ENCODE assay signal across 8 mouse cellular contexts in the genomic region with DNA sequence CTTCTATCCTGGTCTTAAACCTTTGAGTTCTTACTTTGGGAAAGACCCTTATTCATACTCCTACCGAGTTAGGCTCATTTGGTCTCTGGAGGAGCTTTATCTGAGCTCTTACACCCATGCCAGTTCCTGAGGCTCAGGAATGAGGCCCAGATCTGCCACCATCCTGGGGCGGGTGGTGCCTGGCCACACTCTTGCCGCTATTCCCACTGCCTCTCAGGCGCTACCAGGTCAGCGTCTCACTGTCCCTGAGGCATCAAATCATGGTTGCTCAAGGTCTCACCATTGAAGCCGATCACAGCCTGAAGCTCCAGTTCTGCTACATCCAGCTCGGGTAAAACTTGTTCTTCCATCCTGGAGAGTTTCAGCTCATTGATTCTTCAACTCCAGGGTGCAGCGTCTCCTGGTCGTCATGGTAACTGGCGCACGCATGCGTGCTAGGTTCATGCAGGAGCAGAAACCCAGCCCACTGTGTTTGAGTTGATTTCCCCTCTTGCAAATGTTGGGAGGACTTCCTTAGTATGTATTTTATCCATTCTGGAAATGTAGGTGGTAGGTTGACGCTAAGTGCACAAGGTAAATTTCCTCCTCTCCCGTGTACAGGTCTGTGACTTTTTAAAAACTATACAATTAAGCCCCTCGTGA. TPM values are rescaled to one million over a fixed set of nuclear protein-coding genes. Genes with fewer than 3 reads are reported as not detected.
DNase-seq lines count a peak whose midpoint lies in the region; ATAC-seq lines count a peak whose summit lies in the region.

A gene (minus strand): TSS at position 410 of the 642 bp plus-strand sequence.

- peak; percentile 49 for ATAC-seq in megakaryocyte, adult 5-6 weeks (ENCODE audit: poor library complexity, severe bottlenecking)

- DNase-seq in adrenal gland, adult (ENCODE audit: inconsistent age in 2 of 2, low spot score in 1 of 2), result peak; percentile 88 to 95
- peak; percentile 95 for DNase-seq in embryo, embryonic 10 days (ENCODE audit: low spot score)
- peak; percentile 83 for DNase-seq in gastrocnemius, postnatal 10 days
- peak; percentile 90 for DNase-seq in induced T-regulatory cell, adult 2 months (ENCODE audit: low read depth)
- peak; percentile 72 to 83 for DNase-seq in left cerebral cortex, adult 8-10 months (ENCODE audit: low spot score in 2 of 2)
- DNase-seq in right cerebral cortex, adult 18-20 months, result peak; percentile 90
- peak; percentile 64 for DNase-seq in urinary bladder, adult 2 months (ENCODE audit: low spot score)

RNA-seq across cellular contexts. Expression of the gene that starts here (rescaled TPM):
- 1 to 10 TPM; 6.6 to 7.0 TPM for total RNA-seq in gastrocnemius, postnatal 10 days (2021)
- total RNA-seq in left cerebral cortex, adult 8-10 months (2022), result 1 to 10 TPM; 4.9 to 8.6 (median 5.8) TPM
- total RNA-seq in megakaryocyte, adult 5-6 weeks (2015), result not detected in 2 replicates
- total RNA-seq in megakaryocyte, adult 5-6 weeks (2017), result not detected in 2 replicates
- 0.27 and 0.44 TPM in 2 replicates for polyA plus RNA-seq in urinary bladder, adult 2 months (2012; rRNA removed)

Comparison
In these comparisons a context has a peak if more than half of its experiments do, and no peak if none do; other contexts are left out.
1. Peak in every context shown above with its lines: DNase-seq and ATAC-seq.
2. RNA of the gene that starts here (total RNA-seq): 6.6 to 7.0 TPM in gastrocnemius, postnatal 10 days and 4.9 to 8.6 TPM in left cerebral cortex, adult 8-10 months; not detected in megakaryocyte, adult 5-6 weeks; every median in the first group is over 4 times any median in the second.
3. Peak in ATAC-seq in megakaryocyte, adult 5-6 weeks; RNA of the gene not detected or under 1 TPM.
4. Peak in DNase-seq in urinary bladder, adult 2 months; RNA of the gene not detected or under 1 TPM.